Mouse (Mus musculus): ENCODE data around the gene Dlgap1.

Gene Dlgap1

DNA sequence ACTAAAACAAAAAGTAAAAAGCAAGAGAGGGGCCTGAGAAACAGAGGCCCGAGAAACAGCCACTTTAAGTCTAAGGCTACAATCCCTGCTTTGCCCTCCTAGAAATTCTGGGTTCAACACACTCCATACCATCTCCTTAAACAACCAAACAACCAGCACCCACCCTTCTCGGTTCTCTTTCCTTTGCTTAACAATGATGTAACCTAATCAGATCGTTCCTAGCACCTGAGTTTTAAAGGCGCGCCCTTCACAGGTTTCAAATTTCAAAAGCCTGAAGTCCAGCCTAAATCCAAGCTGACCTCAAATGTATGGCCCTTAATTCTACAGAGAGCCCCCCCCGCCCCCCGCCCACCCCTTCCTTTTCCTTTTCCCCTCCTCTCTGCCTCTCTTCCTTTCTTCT lies 810.9 kb downstream of the Dlgap1 start:
- DNase-seq = no peak

DNA sequence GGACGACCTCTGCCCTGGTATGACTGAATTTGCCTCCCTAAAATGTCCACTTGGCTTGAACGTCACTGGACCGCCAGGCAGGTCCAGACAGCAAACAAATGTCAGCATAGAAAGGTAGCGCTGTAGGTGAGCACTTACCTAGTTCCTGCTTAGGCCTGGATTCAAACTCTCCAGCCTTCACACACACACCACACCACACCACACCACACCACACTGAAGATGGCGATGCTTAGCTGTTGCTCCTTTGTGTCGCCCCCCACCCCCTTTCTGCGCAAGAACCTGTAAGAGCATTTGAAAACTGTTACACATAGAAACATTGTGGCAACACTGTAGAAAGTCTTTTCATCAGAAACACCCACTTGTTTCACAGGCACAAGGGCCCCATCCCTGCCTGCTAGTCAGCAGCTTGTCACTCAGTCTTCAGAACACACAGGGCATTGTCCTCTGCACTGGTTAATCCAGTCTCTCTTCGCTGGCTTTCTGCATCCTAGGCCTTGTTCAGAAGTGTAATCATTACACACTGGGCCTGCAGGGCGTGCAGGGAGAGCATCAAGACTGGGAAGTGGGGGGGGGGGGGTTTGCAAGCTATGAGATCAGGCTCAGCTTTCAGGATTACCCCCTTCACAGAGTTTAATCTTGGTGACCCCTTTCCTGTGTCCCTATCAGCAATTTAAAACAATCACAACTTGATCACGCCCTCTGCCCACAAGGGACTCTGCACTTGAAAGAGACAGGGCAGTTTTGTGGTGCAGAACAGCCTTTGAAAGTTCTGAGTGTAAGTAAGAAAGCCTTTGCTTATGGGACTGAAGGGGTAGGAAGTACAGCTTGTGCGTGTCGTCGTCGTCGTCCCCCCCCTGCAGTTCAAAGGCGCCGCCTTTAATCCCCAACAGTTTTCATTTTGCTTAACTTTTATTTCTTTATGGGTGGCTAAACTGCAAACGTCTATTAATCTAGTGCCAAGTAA lies 812.1 kb downstream of the Dlgap1 start:
- DNase-seq = no peak

DNA sequence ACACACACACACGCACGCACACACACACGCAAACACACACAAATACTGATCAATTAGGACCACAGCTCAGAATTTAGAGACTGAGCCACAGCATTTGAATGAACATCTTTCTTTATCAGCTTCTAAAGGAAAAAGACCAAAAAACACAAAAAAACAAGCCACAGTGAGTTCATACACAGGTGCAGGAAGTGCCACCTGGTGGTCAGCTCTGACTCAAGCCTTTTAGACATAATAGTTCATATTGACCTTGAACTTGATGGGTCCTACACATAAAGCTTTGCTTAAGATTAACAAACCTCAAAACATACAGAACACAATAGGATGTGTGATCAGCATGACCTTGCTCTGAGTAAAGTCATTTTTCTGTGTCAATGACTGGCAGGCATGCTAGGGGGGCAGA lies 814.4 kb downstream of the Dlgap1 start:
- DNase-seq = no peak

- no peak for DNase-seq
Measured at GRCm38 (mm10) chr17:70787366-70787765, 818.5 kb downstream of the Dlgap1 start.

- no peak for DNase-seq
Measured at GRCm38 (mm10) chr17:70790801-70791200, 821.9 kb downstream of the Dlgap1 start.

DNA sequence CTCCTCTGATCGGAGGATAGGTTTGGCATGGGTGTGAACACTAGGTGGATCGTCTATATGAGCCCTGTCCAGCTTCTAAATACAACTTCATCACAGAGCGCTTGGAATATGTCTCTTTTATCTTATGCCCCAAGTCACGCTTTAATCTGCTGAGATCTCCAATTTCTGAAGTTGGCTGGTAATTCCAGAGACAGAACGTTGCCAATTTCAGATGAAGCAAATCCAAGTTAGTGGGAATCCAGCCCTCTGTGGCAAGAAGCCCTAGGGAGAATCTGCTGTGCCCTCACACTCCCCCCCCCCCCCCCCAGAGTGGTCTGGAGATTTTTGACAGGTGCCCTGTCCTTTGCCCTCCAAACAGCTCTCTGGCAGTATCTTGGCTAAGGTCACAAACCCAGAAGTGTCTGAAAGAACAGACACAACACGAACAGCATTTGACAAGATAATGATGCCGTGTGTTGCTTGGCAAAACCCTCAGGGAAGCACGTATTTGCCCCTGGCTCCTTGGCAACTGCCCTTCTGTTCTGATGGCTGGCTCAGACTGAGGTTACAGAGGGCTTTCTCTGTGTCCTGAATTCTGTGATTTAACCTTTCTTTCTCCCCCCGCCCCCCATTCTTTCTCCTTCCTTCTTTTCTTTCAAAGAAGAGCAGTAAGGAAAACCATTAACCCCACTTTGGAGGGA lies 822.9 kb downstream of the Dlgap1 start:
- DNase-seq = no peak

DNA sequence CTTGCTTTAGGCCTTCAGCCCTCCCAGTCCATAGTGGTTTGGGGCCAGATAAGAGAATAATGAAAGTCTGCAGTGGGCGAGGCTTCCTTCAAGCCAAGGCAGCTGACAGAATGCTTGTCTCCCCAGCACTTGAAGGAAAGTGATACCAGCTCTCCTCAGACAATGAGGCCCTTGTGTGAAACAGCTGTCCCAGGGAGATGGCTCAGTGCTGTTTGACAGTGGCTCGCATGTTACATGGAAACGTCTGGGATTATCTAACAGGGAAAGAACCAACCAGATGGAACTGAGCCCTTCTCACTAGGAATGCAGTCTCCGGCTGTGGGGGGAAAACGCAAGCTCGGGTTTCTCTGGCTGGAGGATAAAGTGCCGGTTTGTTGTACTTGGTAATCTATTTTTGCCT lies 825.4 kb downstream of the Dlgap1 start:
- peak; percentile 18 to 68 for DNase-seq

- DNase-seq = no peak
Measured at GRCm38 (mm10) chr17:70794722-70795121, 825.8 kb downstream of the Dlgap1 start.

DNA sequence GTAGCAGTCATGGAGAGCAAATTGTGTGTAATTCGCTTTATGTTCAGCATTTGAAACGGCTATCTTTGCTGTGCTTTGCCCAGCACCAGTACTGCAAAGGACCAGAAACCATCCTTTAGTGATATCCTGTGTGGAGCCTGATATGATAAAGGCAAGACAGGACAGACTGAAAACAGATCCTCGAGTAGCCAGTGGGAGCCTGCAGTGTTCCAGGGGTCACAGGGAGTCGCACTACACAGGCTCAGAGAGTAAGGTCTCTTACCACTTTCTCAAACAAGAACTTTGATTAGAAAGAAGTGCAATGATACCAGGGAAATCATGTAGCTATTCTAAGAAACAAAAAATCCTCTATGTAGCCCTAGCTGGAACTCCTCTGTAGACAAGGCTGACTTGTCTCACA lies 826.3 kb downstream of the Dlgap1 start:
- no peak for DNase-seq

DNA sequence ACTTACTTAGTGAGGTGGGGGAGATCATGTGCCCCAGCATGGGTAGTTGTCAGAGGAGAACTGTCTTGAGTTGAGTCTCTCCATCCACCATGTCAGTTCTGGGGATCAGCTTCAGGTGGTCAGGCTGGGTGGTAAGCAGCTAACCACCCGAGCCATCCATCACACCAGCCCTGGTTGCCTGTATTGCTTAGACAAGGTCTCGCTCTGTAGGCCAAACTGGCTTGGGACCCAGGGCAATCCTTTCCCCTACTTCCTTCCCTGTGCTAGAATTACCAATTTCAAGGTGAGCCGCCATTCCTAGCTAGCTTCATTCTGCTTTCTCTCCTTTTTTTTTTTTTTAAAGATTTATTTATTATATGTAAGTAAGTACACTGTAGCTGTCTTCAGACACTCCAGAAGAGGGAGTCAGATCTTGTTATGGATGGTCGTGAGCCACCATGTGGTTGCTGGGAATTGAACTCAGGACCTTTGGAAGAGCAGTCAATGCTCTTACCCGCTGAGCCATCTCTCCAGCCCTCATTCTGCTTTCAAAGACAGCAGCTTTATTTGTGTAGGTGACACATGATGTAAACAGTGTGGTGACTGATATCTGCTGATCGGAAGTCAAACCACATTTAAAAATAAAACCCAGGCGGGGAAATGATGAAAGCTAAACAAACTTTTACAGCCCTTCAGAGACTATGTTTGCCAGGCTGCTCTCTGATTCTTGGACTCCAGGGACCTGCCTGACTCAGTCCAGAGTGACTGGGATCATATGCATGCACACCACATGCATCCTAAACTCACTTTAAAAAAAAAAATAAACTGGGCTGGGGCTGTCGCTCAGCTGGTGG lies 828.3 kb downstream of the Dlgap1 start:
- DNase-seq = peak in 1 of 2 experiments; percentile 34

DNA sequence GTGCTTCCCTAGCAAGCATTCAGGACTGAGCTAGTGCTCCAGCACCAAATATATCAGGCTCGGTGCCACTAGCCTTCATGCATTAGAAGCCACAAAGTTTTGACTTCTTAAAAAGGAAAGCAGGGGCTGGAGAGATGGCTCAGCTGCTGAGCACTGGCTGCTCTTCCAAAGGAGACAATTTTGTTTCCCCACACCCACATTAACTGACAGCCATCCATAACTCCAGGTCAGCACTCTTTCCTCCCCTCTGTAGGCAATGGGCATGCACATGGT lies 828.8 kb downstream of the Dlgap1 start:
- no peak for DNase-seq

DNA sequence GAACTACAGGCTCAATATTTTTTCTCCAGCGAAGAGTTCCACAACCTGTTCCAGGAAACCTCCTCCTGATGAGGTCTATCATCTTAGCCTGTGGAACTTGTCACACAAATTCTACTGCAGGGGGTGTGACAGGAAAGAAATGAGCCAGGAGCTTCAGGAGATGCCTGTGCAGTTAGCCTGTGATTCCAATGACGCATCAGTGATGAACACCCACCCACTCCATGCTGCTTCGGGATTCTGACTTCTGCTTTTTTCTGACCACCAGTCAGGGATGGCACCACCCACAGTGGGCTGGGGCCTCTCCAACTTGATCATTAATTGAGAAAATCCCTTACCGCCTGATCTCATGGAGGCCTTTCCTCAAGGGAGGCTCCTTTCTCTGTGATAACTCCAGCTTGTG lies 830.4 kb downstream of the Dlgap1 start:
- no peak for DNase-seq

- DNase-seq = no peak
Measured at GRCm38 (mm10) chr17:70802022-70802421, 833.1 kb downstream of the Dlgap1 start.

- no peak for DNase-seq
Measured at GRCm38 (mm10) chr17:70805866-70806265, 837.0 kb downstream of the Dlgap1 start.

- no peak for DNase-seq
Measured at GRCm38 (mm10) chr17:70806600-70806999, 837.7 kb downstream of the Dlgap1 start.

DNA sequence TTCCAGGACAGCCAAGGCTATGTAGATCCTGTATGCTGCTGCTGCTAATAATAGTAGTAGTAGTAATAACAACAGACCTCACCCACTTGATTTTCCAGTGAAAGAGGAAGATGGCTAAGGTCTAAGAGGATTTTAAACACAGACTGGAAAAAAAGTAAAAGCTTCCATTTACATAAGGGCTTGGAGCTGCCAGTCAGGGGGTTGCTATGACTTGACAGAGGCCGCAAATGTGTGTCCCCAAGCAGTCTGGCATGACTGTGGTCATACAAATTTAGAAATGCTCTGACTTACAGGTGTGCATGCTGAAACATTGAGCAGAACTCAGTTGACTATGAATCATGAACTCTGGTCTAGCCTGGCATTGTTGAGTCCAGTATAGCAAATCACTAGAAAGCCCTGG lies 839.0 kb downstream of the Dlgap1 start:
- no peak for DNase-seq

- no peak for DNase-seq
Measured at GRCm38 (mm10) chr17:70808837-70809236, 840.0 kb downstream of the Dlgap1 start.

DNA sequence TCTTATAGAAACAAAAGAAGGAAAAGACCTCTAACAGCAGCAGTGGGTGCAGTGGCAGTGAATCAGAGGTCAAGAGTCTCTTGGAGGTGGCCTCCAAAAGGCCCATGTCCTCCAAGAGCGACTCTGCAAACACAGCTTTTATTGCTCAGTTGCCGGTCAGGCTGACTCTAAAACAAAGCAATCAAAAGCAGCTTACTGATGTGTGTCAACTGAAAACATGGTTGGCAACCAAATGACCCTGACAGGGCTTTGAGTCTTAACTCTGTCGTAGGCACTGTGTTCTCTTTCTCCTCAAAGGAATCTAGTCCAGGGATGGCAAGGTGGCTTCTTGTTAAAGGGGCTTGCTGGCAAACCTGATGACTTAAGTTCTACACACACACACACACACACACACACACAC lies 840.9 kb downstream of the Dlgap1 start:
- DNase-seq = no peak

DNA sequence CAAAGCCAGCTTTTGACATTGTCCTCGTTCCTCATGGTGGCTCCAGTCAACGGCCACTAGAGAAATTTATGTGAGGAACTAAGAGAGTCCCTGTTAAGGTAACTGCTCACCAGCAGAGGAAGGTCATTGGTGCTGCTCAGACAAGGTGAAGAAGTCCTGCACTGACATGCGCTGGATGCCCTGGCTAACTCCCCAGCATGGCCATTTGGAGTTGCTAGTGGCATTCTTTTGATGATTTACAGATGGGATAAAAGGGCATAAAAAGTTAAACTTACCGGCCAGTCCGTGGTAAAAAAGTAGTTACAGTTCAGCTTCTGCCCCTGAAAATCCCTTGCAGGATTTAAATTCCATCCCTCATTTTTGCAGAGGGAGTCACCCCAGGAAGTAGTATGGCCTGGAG lies 841.9 kb downstream of the Dlgap1 start:
- DNase-seq = no peak

- DNase-seq = no peak
Measured at GRCm38 (mm10) chr17:70815001-70815400, 846.1 kb downstream of the Dlgap1 start.

DNA sequence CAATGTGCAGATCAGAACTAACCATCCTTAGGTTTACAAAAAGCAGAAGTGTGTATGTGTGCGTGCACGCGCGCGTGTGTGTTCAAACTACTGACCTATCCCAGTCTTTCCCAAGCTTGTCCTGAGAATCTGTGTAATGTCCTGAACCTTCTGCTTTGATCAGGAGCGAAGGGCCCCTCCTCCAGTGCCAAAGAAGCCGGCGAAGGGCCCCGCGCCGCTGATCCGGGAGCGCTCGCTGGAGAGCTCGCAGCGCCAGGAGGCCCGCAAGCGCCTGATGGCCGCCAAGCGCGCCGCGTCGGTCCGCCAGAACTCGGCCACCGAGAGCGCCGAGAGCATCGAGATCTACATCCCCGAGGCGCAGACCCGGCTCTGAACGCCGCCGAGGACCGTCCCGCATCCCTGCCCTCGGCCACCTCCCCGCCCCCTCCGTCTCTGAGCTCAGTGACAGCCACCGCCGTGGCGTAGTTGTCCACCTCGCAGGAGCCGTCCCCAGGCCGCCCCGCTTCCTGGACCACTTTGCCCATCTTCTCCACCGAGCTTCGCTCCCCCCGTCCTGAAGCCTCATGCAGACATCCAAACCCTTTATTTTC lies 849.1 kb downstream of the Dlgap1 start:
- peak; percentile 13 to 28 for DNase-seq

DNA sequence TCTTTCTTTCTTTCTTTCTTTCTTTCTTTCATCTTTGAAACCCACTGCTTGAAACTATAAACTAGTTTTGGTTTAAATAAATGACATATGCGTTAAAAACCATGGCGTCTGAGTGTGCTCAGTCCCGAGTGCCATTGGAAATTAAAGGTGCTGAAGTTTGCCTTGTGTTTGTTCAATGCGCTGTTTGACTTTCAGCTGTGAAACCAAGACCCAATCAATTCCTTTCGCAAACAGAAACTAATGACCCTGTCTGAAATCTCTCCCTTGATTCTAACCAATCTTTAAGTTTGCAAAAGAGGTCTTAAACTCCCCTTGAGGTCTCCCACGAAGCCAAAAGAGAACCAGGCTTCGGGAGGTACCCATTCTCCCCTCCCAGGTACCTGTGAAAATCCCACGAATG lies 854.2 kb downstream of the Dlgap1 start:
- no peak for DNase-seq

DNA sequence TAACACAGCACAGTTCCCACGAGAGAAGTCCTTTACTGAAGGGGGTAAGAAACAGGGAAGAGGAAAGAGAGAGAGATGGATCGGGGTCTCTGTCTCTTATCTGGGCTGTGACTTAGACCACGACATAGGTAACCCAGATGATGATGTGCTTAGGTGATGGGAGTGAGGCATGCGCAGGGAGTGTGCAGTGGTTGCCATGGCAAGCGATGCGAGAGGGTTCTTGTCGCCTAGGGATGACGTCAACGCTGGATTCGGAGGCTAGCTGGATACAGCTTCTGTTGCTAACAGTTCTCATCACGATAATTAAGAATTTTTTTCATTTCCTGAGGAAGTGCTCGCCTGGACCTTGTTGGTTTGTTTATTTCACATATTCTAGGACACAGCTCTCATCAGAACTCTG lies 857.4 kb downstream of the Dlgap1 start:
- DNase-seq = no peak
